Mouse (Mus musculus) embryonic fibroblast, embryonic 13.5 days (primary cell): ENCODE results near the gene Slc44a3.

ENCODE experiments used
- CTCF ChIP-seq: IDR thresholded peaks from 2 replicates; pipeline ENCODE4 v1.5.1; 2011; ENCODE audit warnings: mild to moderate bottlenecking, control low read depth, low read length, moderate library complexity, borderline replicate concordance; ENCODE audit not compliant: insufficient read depth
- POLR2A ChIP-seq: IDR thresholded peaks from 2 replicates; pipeline ENCODE4 v1.6.1; 2011; ENCODE audit warnings: low read depth, mild to moderate bottlenecking, control low read depth, low read length, moderate library complexity

- no peak for TF ChIP-seq CTCF
- no peak for TF ChIP-seq POLR2A
Measured at GRCm38 (mm10) chr3:121570623-121571022, 38.4 kb upstream of the Slc44a3 start.
